Mouse (Mus musculus) embryo, embryonic 10 days (tissue): ENCODE measurements around the gene Wdr31.
A peak's percentile ranks its signal among the peaks of the same experiment; 100 is the strongest.

Experiments
- DNase-seq: peaks from one replicate; pipeline ENCODE4 v3.0.0-alpha.2; 2015; ENCODE audit warnings: low spot score

The Wdr31 gene

GRCm38 (mm10) chr4:62470598-62471051 is at the start of gene Wdr31:
Gene Wdr31 (minus strand): TSS chr4:62470896.
- peak; percentile 86 for DNase-seq

- DNase-seq, result peak; percentile 92
These were observed 49.1 kb upstream of the Wdr31 start, which contains the start of gene Alad for GRCm38 (mm10) chr4:62519849-62520233. Gene Alad (minus strand): TSS chr4:62519918.

GRCm38 (mm10) chr4:62519122-62519848 is 48.6 kb upstream of the Wdr31 start:
- no peak for DNase-seq

- DNase-seq, result no peak
These were observed 47.9 kb upstream of the Wdr31 start for GRCm38 (mm10) chr4:62518416-62519121.

- DNase-seq, result no peak
These were observed 47.1 kb upstream of the Wdr31 start for GRCm38 (mm10) chr4:62517538-62518415.

- DNase-seq, result no peak
These were observed 46.4 kb upstream of the Wdr31 start for GRCm38 (mm10) chr4:62517046-62517445.

GRCm38 (mm10) chr4:62516579-62516978 is 45.9 kb upstream of the Wdr31 start:
- no peak for DNase-seq

GRCm38 (mm10) chr4:62516079-62516478 is 45.4 kb upstream of the Wdr31 start:
- DNase-seq, result peak; percentile 52

- DNase-seq, result no peak
These were observed 44.8 kb upstream of the Wdr31 start for GRCm38 (mm10) chr4:62515490-62515889.

- no peak for DNase-seq
These were observed 44.3 kb upstream of the Wdr31 start for GRCm38 (mm10) chr4:62514995-62515394.

GRCm38 (mm10) chr4:62513998-62514506 is 43.4 kb upstream of the Wdr31 start:
- DNase-seq, result no peak

- DNase-seq, result no peak
These were observed 39.2 kb upstream of the Wdr31 start for GRCm38 (mm10) chr4:62509946-62510345.

GRCm38 (mm10) chr4:62508839-62509238 is 38.1 kb upstream of the Wdr31 start:
- no peak for DNase-seq

GRCm38 (mm10) chr4:62506798-62507197 is 36.1 kb upstream of the Wdr31 start:
- DNase-seq, result peak; percentile 48

GRCm38 (mm10) chr4:62505991-62506390 is 35.3 kb upstream of the Wdr31 start:
- no peak for DNase-seq

GRCm38 (mm10) chr4:62503374-62503970 is 32.8 kb upstream of the Wdr31 start, which contains the start of gene Hdhd3:
Gene Hdhd3 (minus strand): TSS chr4:62503467.
- DNase-seq, result no peak

GRCm38 (mm10) chr4:62502969-62503368 is 32.3 kb upstream of the Wdr31 start:
- DNase-seq, result no peak

- DNase-seq, result peak; percentile 98
These were observed 31.5 kb upstream of the Wdr31 start for GRCm38 (mm10) chr4:62501964-62502732.

GRCm38 (mm10) chr4:62501534-62501933 is 30.8 kb upstream of the Wdr31 start:
- DNase-seq, result no peak

- DNase-seq, result no peak
These were observed 30.1 kb upstream of the Wdr31 start for GRCm38 (mm10) chr4:62500799-62501198.

- no peak for DNase-seq
These were observed 26.1 kb upstream of the Wdr31 start for GRCm38 (mm10) chr4:62496815-62497214.
